Mouse (Mus musculus) midbrain, embryonic 11.5 days (tissue): Measurements from ENCODE around the gene Tph1. TPM values are rescaled to one million over a fixed set of nuclear protein-coding genes. Genes with fewer than 3 reads are reported as not detected.
A peak's percentile ranks its signal among the peaks of the same experiment; 100 is the strongest.

Experiments used
- ATAC-seq: fragments of 200-750 bp; cut with Nextera tagmentation; 2 replicates; pipeline ENCODE4 v1.8.0; 2017; ENCODE audit warnings: moderate TSS enrichment, moderate library complexity; ENCODE audit not compliant: low FRiP score
- DNase-seq: peaks from one replicate; pipeline ENCODE4 v3.0.0; 2015; ENCODE audit warnings: low spot score; ENCODE audit errors: missing footprints
- H3K27ac ChIP-seq: fragments of 300-500 bp; sonication (generic); 2 replicates; pipeline ENCODE4 v1.5.1; 2014; ENCODE audit warnings: low read depth, low read length
- H3K27me3 ChIP-seq: fragments of 300-500 bp; sonication (generic); 2 replicates; pipeline ENCODE4 v1.6.1; 2014; ENCODE audit warnings: mild to moderate bottlenecking, low read length, moderate library complexity, mixed read lengths; ENCODE audit not compliant: control insufficient read depth, insufficient read depth
- H3K36me3 ChIP-seq: fragments of 300-500 bp; sonication (generic); 2 replicates; pipeline ENCODE4 v1.6.1; 2014; ENCODE audit warnings: mild to moderate bottlenecking, low read length, moderate library complexity, mixed read lengths; ENCODE audit not compliant: control insufficient read depth, insufficient read depth
- H3K4me1 ChIP-seq: fragments of 300-500 bp; sonication (generic); 2 replicates; pipeline ENCODE4 v1.6.1; 2014; ENCODE audit warnings: low read length; ENCODE audit not compliant: control insufficient read depth, insufficient read depth
- H3K4me2 ChIP-seq: fragments of 300-500 bp; sonication (generic); 2 replicates; pipeline ENCODE4 v1.6.1; 2014; ENCODE audit warnings: mild to moderate bottlenecking, moderate library complexity
- H3K4me3 ChIP-seq: fragments of 300-500 bp; sonication (generic); 2 replicates; pipeline ENCODE4 v1.5.1; 2014; ENCODE audit warnings: low read depth, low read length
- H3K9ac ChIP-seq: fragments of 300-500 bp; sonication (generic); 2 replicates; pipeline ENCODE4 v1.6.1; 2014; ENCODE audit warnings: low read length
- H3K9me3 ChIP-seq: fragments of 300-500 bp; sonication (generic); 2 replicates; pipeline ENCODE4 v1.6.1; 2016; ENCODE audit warnings: low read length; ENCODE audit not compliant: control insufficient read depth
- WGBS: fragments of 180-500 bp; shearing (Covaris S2); extraction: QIAGEN DNeasy Blood & Tissue Kit; methylation state at CpG from one replicate; pipeline ENCODE4 v1.1.7; 2014; 5-methylcytosine and 5-hydroxymethylcytosine counted together
- polyA plus RNA-seq: library from polyadenylated mRNA; unstranded; fragments of >200 nt; fragmentation: Nextera tagmentation; extraction: Ambion mirVana; gene quantifications from 2 replicates; pipeline ENCODE4 v1.2.1, GENCODE M21; 2014

The Tph1 gene
- polyA plus RNA-seq, 1 experiment from 2014 or later = 0.59 TPM

GRCm38 (mm10) chr7:46597006-46597405 is 75.3 kb downstream of the Tph1 start:
- Histone ChIP-seq H3K9ac (no peak overlapping the region), H3K27me3 (no peaks in the 10 kb centered on the region), H3K27ac (no peak overlapping the region), H3K4me2 (no peak overlapping the region), H3K4me3 (no peak overlapping the region), H3K4me1 (peaks cover 5% of the 10 kb centered on the region), H3K36me3 (no peaks in the 10 kb centered on the region), H3K9me3 (no peaks in the 10 kb centered on the region)
- WGBS = 96% methylated on average over 2 of the region's 2 CpGs
- ATAC-seq (no peak), DNase-seq (peak; percentile 81)

Other genes with a start within 250 kb of the Tph1 start
- gene Sergef, start 32.7 kb downstream of the Tph1 start, polyA plus RNA-seq = 14.3 and 15.7 TPM in 2 replicates
- gene Saal1, start 38.1 kb upstream of the Tph1 start, polyA plus RNA-seq = 42.4 and 44.1 TPM in 2 replicates
- 0.07 TPM in 1 of 2 replicates, not detected in the other for gene Saa3, start 43.2 kb upstream of the Tph1 start, polyA plus RNA-seq
- gene Saa4, start 60.1 kb upstream of the Tph1 start, polyA plus RNA-seq = not detected in 2 replicates
- gene Saa1, start 70.4 kb upstream of the Tph1 start, polyA plus RNA-seq = not detected in 2 replicates
- gene Saa2, start 79.3 kb upstream of the Tph1 start, polyA plus RNA-seq = not detected in 2 replicates
- gene Hps5, start 123.5 kb upstream of the Tph1 start, polyA plus RNA-seq = 16.3 and 17.9 TPM in 2 replicates
- gene Gtf2h1, start 123.6 kb upstream of the Tph1 start, polyA plus RNA-seq = 58.0 and 62.4 TPM in 2 replicates
- gene Ldha, start 168.9 kb upstream of the Tph1 start, polyA plus RNA-seq = 1,513 and 1,542 TPM in 2 replicates
- gene Ldhc, start 188.7 kb upstream of the Tph1 start, polyA plus RNA-seq = not detected in 2 replicates
- gene Tsg101, start 247.4 kb upstream of the Tph1 start, polyA plus RNA-seq = 342 and 362 TPM in 2 replicates